Mouse (Mus musculus) thymus, postnatal 0 days (tissue): ENCODE measurements around the gene Olfr794. TPM values are rescaled to one million over a fixed set of nuclear protein-coding genes. Genes with fewer than 3 reads are reported as not detected.

Experiments used
- DNase-seq: peaks from one replicate; pipeline ENCODE4 v3.0.0-alpha.2; 2015; ENCODE audit warnings: low spot score
- microRNA-seq: library from miRNA; unstranded; fragments of <30 nt; microRNA quantifications from one replicate; pipeline ENCODE4, GENCODE M21; 2016; ENCODE audit warnings: borderline number of aligned reads
- polyA plus RNA-seq: library from polyadenylated mRNA; unstranded; fragments of >200 nt; fragmentation: Nextera tagmentation; extraction: Ambion mirVana; gene quantifications from 2 replicates; pipeline ENCODE4 v1.2.1, GENCODE M21; 2015

Gene Olfr794
- not detected in 2 replicates for polyA plus RNA-seq

DNA sequence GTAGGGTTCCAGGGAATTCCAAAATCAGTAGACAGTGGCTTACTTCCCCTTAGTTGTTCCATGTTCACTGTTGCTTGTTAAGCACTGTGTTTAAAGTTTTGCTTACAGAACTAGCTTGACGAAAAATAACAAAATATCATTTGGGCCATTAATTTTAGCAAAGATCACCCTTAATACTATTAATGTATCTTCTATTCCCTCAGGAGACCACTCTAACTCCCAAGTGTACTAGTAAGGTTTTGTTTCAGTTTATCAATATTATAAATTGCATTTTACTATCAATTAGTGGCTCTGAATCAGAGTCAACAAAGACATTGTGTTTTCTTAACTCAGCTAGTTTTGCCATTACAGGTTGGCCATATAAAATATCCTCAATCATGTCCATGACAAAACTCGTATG is at the start of gene Olfr794:
Olfr794 (plus strand) TSS at position 301 of the 400 bp plus-strand sequence.
- DNase-seq = no peak

DNA sequence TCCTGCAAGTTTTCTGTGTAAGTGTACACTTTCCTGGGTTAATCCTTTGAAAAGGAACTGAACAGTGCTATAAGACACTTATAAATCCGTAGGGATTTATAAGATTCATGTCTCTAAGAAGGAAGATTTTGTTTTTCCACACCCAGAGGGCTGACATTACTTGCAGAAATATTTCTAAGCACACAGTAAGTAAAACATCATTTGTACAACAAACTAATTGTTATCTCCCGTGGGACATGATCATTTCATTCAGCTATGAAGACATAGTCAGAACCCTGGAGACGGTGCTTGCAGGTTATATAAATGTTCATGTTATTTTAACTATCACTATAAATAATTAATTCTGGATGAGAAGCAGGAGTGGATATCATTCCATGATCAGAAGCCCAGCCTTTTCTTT is 46.0 kb upstream of the Olfr794 start, which contains the start of gene Olfr791:
Olfr791 (plus strand) TSS at position 301 of the 400 bp plus-strand sequence.
- DNase-seq = no peak

DNA sequence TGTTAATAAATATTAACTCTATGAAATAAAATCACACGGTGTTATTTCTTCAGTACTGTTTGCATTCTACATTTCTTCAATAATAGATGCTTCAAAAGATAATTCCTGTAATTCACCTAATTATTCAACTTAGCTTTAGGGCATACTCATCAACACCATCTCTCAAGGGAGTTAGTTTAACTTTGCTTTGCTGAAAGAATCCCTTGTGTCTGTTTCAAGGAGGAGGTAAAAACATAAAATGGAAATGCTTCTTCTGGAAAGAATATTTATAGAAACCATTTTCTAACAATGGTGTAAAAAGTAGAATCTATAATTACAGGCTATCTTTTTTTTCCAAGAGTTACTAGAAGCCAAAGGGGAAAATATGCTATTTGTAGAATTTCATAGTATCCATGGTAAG is 28.6 kb upstream of the Olfr794 start, which contains the start of gene Olfr792:
Olfr792 (plus strand) TSS at position 301 of the 400 bp plus-strand sequence.
- DNase-seq = no peak

DNA sequence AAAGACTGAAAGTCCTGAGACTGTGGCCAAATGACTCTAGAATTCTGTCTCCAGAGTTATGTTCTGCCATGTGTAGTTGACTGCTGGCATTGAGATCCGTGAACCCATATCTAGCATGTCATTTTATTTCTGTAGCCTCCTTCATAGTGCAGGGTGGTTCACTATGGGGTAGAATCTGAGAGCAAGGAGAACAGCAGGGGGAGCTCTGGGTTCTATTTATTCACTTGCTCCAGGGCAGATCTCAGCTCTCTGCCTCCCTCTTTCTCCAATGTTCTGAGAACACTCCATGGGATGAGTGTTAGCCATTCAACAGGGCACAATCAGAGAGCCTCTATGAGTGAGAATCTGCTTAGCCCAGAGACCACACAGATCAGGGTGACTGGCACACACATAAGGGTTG is 18.1 kb upstream of the Olfr794 start:
- no peak for DNase-seq

DNA sequence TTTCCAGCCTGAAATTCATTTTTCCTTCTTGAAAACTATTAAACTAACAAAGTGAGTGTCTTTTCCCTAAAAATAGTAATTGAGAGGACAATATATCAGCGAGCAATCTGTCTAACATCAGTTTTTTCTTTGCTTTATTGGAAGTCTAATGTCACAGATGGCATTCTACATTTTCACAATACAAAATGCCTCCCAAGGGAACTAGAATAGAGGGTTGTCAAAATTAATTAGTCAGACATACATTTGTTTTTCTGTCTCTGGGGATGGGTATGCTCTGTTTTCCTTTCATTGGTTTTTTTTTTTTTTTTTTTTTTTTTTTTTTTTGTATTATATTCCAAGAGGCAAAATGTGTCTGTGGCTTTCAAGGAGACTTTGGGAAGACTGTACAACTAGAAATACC is 9.6 kb downstream of the Olfr794 start:
- DNase-seq = no peak

DNA sequence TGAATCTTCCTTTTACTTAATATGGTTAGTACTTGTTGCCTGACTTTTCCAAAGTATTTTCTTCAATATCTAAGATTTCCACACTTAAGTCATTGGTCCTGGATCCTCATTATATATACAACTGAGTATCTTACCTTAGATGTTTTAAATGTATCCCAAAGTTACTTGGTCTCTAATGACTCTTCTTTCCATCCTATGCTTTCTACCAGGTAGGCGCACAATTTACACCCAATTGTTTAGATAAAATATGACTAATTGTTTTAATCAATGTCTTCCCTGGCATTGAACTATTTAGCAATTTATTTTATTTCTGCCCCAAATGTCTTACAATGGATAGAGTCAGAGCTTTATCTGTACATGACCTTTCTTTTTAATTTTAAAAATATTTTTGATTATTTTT is 45.0 kb downstream of the Olfr794 start, which contains the start of gene Olfr796:
Olfr796 (minus strand) TSS at position 101 of the 400 bp plus-strand sequence.
- no peak for DNase-seq

DNA sequence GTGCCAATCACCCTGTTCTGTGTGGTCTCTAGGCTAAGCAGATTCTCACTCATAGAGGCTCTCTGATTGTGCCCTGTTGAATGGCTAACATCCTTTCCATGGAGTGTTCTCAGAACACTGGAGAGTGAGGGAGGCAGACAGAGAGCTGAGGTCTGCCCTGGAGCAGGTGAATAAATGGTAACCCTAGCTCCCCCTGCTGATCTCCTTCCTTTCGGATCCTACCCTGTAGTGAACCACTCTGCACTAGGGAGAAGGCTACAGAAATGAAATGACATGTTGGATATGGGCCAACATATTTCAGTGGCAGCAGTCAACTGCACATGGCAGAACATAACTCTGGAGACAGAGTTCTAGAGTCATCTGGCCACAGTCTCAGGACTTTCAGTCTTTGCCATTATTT is 54.3 kb downstream of the Olfr794 start:
- no peak for DNase-seq

Small RNAs within 50 kb of the gene (microRNA-seq; reads per million reads assigned to microRNA genes)
- not detected for gene Gm23252

Other genes starting within 250 kb of the Olfr794 start
- not detected in 2 replicates for gene Olfr780, start 249.5 kb upstream of the Olfr794 start, polyA plus RNA-seq
- not detected in 2 replicates for gene Olfr781, start 238.8 kb upstream of the Olfr794 start, polyA plus RNA-seq
- gene Olfr782, start 218.8 kb upstream of the Olfr794 start, polyA plus RNA-seq = not detected in 2 replicates
- gene Olfr784, start 183.6 kb upstream of the Olfr794 start, polyA plus RNA-seq = 0.05 and 0.08 TPM in 2 replicates
- not detected in 2 replicates for gene Olfr785, start 162.2 kb upstream of the Olfr794 start, polyA plus RNA-seq
- gene Olfr786, start 140.3 kb upstream of the Olfr794 start, polyA plus RNA-seq = not detected in 2 replicates
- gene Olfr787, start 105.8 kb upstream of the Olfr794 start, polyA plus RNA-seq = not detected in 2 replicates
- not detected in 2 replicates for gene Olfr788, start 96.7 kb upstream of the Olfr794 start, polyA plus RNA-seq
- not detected in 2 replicates for gene Olfr789, start 82.9 kb upstream of the Olfr794 start, polyA plus RNA-seq
- not detected in 2 replicates for gene Olfr790, start 69.2 kb upstream of the Olfr794 start, polyA plus RNA-seq
- not detected in 2 replicates for gene Olfr791, start 45.9 kb upstream of the Olfr794 start, polyA plus RNA-seq
- gene Olfr792, start 28.5 kb upstream of the Olfr794 start, polyA plus RNA-seq = not detected in 2 replicates
- gene Olfr796, start 44.9 kb downstream of the Olfr794 start, polyA plus RNA-seq = not detected in 2 replicates
- not detected in 2 replicates for gene Olfr798, start 60.3 kb downstream of the Olfr794 start, polyA plus RNA-seq
- not detected in 2 replicates for gene Olfr799, start 69.8 kb downstream of the Olfr794 start, polyA plus RNA-seq
- gene Olfr800, start 90.0 kb downstream of the Olfr794 start, polyA plus RNA-seq = not detected in 2 replicates
- gene Olfr801, start 106.2 kb downstream of the Olfr794 start, polyA plus RNA-seq = not detected in 2 replicates
- 0.05 and 0.09 TPM in 2 replicates for gene Olfr802, start 120.5 kb downstream of the Olfr794 start, polyA plus RNA-seq
- gene Olfr803, start 126.6 kb downstream of the Olfr794 start, polyA plus RNA-seq = not detected in 2 replicates
- gene Olfr804, start 135.6 kb downstream of the Olfr794 start, polyA plus RNA-seq = not detected in 2 replicates
- not detected in 2 replicates for gene Olfr805, start 161.7 kb downstream of the Olfr794 start, polyA plus RNA-seq
- not detected in 2 replicates for gene Olfr806, start 174.3 kb downstream of the Olfr794 start, polyA plus RNA-seq
- not detected in 2 replicates for gene Olfr807, start 190.1 kb downstream of the Olfr794 start, polyA plus RNA-seq
- not detected in 2 replicates for gene Olfr808, start 197.8 kb downstream of the Olfr794 start, polyA plus RNA-seq
- not detected in 2 replicates for gene Olfr809, start 207.0 kb downstream of the Olfr794 start, polyA plus RNA-seq
- not detected in 2 replicates for gene Olfr810, start 227.3 kb downstream of the Olfr794 start, polyA plus RNA-seq
- not detected in 2 replicates for gene Olfr811, start 236.7 kb downstream of the Olfr794 start, polyA plus RNA-seq